Mouse (Mus musculus): ENCODE measurements around the gene Bsg. TPM values are rescaled to one million over a fixed set of nuclear protein-coding genes. Genes with fewer than 3 reads are reported as not detected.
A peak's percentile ranks its signal among the peaks of the same experiment; 100 is the strongest.
"Not testable (repeated sequence)": the region's sequence is repeated elsewhere in the genome, so short reads cannot be mapped to it uniquely, and the experiment has no call there.

Gene Bsg
- total and polyA plus RNA-seq, 3 experiments: 308 to 872 (median 832) TPM

DNA sequence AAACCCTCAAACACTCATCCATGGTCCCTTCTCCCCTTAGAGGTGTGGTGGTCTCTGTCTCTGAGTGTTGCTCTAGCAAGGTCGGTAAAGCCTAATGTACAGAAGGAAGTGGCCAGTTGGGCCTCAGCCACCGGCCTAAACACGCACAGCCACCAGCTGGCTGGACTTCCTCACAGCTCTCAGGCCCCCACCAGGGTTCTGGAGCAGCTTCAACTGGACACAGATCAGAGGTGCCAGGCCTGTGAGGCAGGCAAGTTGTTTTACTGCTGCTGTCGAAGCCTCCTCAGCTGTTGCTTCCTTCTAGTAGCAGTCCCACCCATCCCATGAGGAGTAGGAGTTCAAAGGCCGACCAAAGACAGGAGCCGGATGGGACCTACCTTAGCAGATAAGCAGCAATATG, 6.4 kb upstream of the Bsg start:
- ATAC-seq (ENCODE audit: extremely low read depth, insufficient number of reproducible peaks, low FRiP score, poor library complexity, severe bottlenecking) (no peak), DNase-seq (ENCODE audit: low spot score) (no peak)
- H3K4me3 ChIP-seq (ENCODE audit: low read depth, low read length): no peak overlapping the region
- H3K4me1 ChIP-seq (ENCODE audit: insufficient read depth, low read depth, low read length): peaks cover 8% of the 10 kb centered on the region
- H3K27me3 ChIP-seq (ENCODE audit: insufficient read depth, low read length): peaks cover 30% of the 10 kb centered on the region
- no peaks in the 10 kb centered on the region for H3K9me3 ChIP-seq (replicated peaks)
- H3K36me3 ChIP-seq (replicated peaks): no peaks in the 10 kb centered on the region
- TF ChIP-seq TAL1 (conservative IDR thresholded peaks at IDR 0.05; ENCODE audit: low read depth, low read length) (no peak), CTCF (IDR thresholded peaks at IDR 0.05; ENCODE audit: low read depth, low read length) (no peak), GATA1 (IDR thresholded peaks at IDR 0.05; ENCODE audit: borderline replicate concordance, low read length) (no peak), GATA2 (IDR thresholded peaks at IDR 0.05; ENCODE audit: borderline replicate concordance, low read depth, low read length) (no peak), POLR2AphosphoS5 (IDR thresholded peaks at IDR 0.05; ENCODE audit: insufficient replicate concordance, low read depth, low read length) (no peak)

DNA sequence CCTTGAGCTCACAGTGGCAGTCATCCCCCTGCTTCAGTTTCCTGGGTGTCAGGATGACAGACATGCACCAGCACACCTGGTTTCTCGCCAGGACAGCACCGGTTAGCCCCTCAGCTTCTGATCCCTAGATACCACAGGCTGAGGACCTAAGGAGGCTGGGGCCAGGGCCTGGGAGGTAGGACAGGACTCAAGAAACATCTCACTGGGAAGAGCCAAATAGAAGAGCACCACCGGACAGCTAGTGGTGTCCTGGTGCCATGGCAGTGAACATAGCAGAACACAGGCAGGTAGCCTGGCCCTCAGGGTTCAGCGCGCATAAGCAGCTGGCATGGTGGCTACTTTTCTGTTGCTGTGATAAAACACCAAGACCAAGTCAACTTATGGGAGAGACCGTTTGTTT, 5.8 kb upstream of the Bsg start:
- no peak overlapping the region for H3K4me3 ChIP-seq (ENCODE audit: low read depth, low read length)
- peaks cover 9% of the 10 kb centered on the region for H3K4me1 ChIP-seq (ENCODE audit: insufficient read depth, low read depth, low read length)
- TF ChIP-seq POLR2AphosphoS5 (IDR thresholded peaks at IDR 0.05; ENCODE audit: insufficient replicate concordance, low read depth, low read length): no peak
- no peak for TF ChIP-seq GATA1 (IDR thresholded peaks at IDR 0.05; ENCODE audit: borderline replicate concordance, low read length)
- no peak for TF ChIP-seq GATA2 (IDR thresholded peaks at IDR 0.05; ENCODE audit: borderline replicate concordance, low read depth, low read length)
- TF ChIP-seq CTCF (IDR thresholded peaks at IDR 0.05; ENCODE audit: low read depth, low read length): no peak
- no peak for TF ChIP-seq TAL1 (conservative IDR thresholded peaks at IDR 0.05; ENCODE audit: low read depth, low read length)
- no peak for ATAC-seq (ENCODE audit: extremely low read depth, insufficient number of reproducible peaks, low FRiP score, poor library complexity, severe bottlenecking)
- no peak for DNase-seq (ENCODE audit: low spot score)
- no peaks in the 10 kb centered on the region for H3K36me3 ChIP-seq (replicated peaks)
- H3K9me3 ChIP-seq (replicated peaks): no peaks in the 10 kb centered on the region
- H3K27me3 ChIP-seq (ENCODE audit: insufficient read depth, low read length): peaks cover 30% of the 10 kb centered on the region

DNA sequence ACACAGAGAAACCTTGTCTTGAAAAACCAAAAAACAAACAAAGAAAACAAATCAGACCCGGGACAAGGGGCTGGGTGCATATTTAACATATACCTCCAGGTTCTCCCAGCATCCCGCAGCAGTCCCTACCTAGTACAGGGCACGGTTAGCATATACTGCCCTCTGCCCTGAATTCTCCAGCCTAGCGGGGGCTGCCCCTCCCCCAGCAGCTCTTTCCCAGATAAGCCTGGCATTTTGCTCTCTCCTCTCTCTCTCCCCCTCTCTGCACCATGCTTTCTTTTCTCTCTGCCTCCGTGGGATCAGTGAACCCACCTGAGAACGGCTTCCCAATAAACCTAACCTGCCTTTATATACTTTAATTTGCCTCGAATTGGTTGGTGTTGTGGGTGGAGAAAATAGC, 3.6 kb upstream of the Bsg start:
- peaks cover 30% of the 10 kb centered on the region for H3K27me3 ChIP-seq (ENCODE audit: insufficient read depth, low read length)
- H3K9me3 ChIP-seq (replicated peaks): no peaks in the 10 kb centered on the region
- H3K4me1 ChIP-seq (ENCODE audit: insufficient read depth, low read depth, low read length): peaks cover 17% of the 10 kb centered on the region
- H3K36me3 ChIP-seq (replicated peaks): peaks cover 8% of the 10 kb centered on the region
- no peak for TF ChIP-seq TAL1 (conservative IDR thresholded peaks at IDR 0.05; ENCODE audit: low read depth, low read length)
- TF ChIP-seq GATA2 (IDR thresholded peaks at IDR 0.05; ENCODE audit: borderline replicate concordance, low read depth, low read length): no peak
- no peak for TF ChIP-seq CTCF (IDR thresholded peaks at IDR 0.05; ENCODE audit: low read depth, low read length)
- no peak for TF ChIP-seq GATA1 (IDR thresholded peaks at IDR 0.05; ENCODE audit: borderline replicate concordance, low read length)
- no peak for TF ChIP-seq POLR2AphosphoS5 (IDR thresholded peaks at IDR 0.05; ENCODE audit: insufficient replicate concordance, low read depth, low read length)
- no peak for ATAC-seq (ENCODE audit: extremely low read depth, insufficient number of reproducible peaks, low FRiP score, poor library complexity, severe bottlenecking)
- no peak for DNase-seq (ENCODE audit: low spot score)
- no peak overlapping the region for H3K4me3 ChIP-seq (ENCODE audit: low read depth, low read length)

DNA sequence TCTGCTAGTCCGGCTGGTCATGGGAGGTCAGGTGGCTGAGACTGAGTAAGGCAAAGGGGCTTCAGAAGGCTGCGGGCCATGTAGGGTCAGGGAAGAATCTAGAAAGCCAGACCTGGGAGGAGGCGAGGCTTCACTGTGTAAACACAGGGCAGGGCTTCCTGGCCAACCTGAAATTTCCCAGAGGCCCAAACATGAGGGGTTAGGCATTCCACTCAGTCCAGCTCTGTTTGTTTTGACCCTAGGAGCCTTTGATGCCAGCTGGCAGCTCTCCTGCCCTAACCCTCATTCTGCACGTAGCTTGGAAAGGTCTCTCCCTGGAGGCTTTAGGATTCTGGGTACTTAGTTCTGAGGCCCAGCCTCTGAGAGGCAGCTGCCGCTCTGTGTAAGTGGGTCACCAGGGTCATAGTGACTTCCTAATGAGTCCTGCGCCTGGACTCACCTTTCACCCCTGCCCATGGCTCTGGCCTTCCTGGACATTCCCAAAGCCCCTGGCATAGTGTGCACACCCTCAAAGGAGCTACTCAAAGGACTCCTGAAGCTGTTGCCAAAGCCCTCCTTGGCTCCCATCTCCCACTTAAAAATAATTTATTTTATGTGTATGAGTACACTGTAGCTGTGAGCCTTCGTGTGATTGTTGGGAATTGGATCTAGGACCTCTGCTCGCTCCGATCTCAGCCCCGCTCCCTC, 2.7 kb upstream of the Bsg start:
- ATAC-seq (ENCODE audit: extremely low read depth, insufficient number of reproducible peaks, low FRiP score, poor library complexity, severe bottlenecking) (no peak), DNase-seq (ENCODE audit: low spot score) (no peak)
- Histone ChIP-seq H3K27me3 (ENCODE audit: insufficient read depth, low read length) (peaks cover 21% of the 10 kb centered on the region), H3K9me3 (replicated peaks) (no peaks in the 10 kb centered on the region), H3K4me1 (ENCODE audit: insufficient read depth, low read depth, low read length) (peaks cover 26% of the 10 kb centered on the region), H3K36me3 (replicated peaks) (peaks cover 17% of the 10 kb centered on the region), H3K4me3 (ENCODE audit: low read depth, low read length) (no peak overlapping the region)
- TF ChIP-seq GATA2 (IDR thresholded peaks at IDR 0.05; ENCODE audit: borderline replicate concordance, low read depth, low read length): no peak
- no peak for TF ChIP-seq CTCF (IDR thresholded peaks at IDR 0.05; ENCODE audit: low read depth, low read length)
- TF ChIP-seq POLR2AphosphoS5 (IDR thresholded peaks at IDR 0.05; ENCODE audit: insufficient replicate concordance, low read depth, low read length): no peak
- TF ChIP-seq TAL1 (conservative IDR thresholded peaks at IDR 0.05; ENCODE audit: low read depth, low read length): no peak
- no peak for TF ChIP-seq GATA1 (IDR thresholded peaks at IDR 0.05; ENCODE audit: borderline replicate concordance, low read length)

DNA sequence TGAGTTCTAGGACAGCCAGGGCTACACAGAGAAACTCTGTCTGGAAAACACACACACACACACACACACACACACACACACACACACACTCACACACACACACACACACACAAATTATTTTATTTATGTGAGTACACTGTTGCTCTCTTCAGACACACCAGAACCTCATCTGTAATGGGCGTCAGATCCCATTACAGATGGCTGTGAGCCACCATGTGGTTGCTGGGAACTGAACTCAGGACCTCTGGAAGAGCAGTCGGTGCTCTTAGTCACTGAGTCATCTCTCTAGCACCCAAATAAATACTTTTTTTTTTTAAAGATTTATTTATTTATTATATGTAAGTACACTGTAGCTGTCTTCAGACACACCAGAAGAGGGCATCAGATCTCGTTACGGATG, 1.3 kb upstream of the Bsg start:
- not testable (repeated sequence) for H3K9me3 ChIP-seq (replicated peaks); DNase-seq (ENCODE audit: low spot score); ATAC-seq (ENCODE audit: extremely low read depth, insufficient number of reproducible peaks, low FRiP score, poor library complexity, severe bottlenecking); H3K4me3 ChIP-seq (ENCODE audit: low read depth, low read length)
- Histone ChIP-seq H3K4me1 (ENCODE audit: insufficient read depth, low read depth, low read length) (peaks cover 40% of the 10 kb centered on the region), H3K27me3 (ENCODE audit: insufficient read depth, low read length) (peaks cover 13% of the 10 kb centered on the region), H3K36me3 (replicated peaks) (peaks cover 31% of the 10 kb centered on the region)

DNA sequence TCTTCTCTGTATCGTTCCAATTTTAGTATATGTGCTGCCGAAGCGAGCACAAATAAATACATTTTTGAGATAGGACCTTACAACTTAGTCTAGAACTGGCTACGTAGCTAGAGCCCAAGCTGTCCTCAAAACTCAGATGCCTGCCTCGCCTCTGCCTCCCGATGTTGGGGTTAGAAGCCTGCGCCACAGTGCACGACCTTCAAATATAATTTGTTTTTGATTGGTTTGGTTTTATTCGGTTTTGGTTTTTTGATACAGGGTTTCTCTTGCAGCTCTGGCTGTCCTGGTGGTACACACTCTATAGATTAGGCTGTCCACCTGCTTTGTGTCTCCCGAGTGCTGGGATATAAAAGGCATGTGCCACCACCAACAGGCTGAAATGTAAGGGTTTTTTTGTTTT, 750 bp upstream of the Bsg start:
- H3K4me3 ChIP-seq (ENCODE audit: low read depth, low read length): peak overlapping the region; percentile 84; the same call in 1 of the 2 replicates
- no peaks in the 10 kb centered on the region for H3K9me3 ChIP-seq (replicated peaks)
- H3K4me1 ChIP-seq (ENCODE audit: insufficient read depth, low read depth, low read length): peaks cover 46% of the 10 kb centered on the region
- DNase-seq (ENCODE audit: low spot score): no peak
- TF ChIP-seq TAL1 (conservative IDR thresholded peaks at IDR 0.05; ENCODE audit: low read depth, low read length) (no peak), CTCF (IDR thresholded peaks at IDR 0.05; ENCODE audit: low read depth, low read length) (no peak), GATA1 (IDR thresholded peaks at IDR 0.05; ENCODE audit: borderline replicate concordance, low read length) (no peak), POLR2AphosphoS5 (IDR thresholded peaks at IDR 0.05; ENCODE audit: insufficient replicate concordance, low read depth, low read length) (no peak), GATA2 (IDR thresholded peaks at IDR 0.05; ENCODE audit: borderline replicate concordance, low read depth, low read length) (no peak)
- ATAC-seq (ENCODE audit: extremely low read depth, insufficient number of reproducible peaks, low FRiP score, poor library complexity, severe bottlenecking): no peak
- H3K36me3 ChIP-seq (replicated peaks): peaks cover 37% of the 10 kb centered on the region
- H3K27me3 ChIP-seq (ENCODE audit: insufficient read depth, low read length): peaks cover 9% of the 10 kb centered on the region; the same call in 1 of the 2 replicates
